Mouse (Mus musculus): Measurements from ENCODE around the gene Dennd1c. TPM values are rescaled to one million over a fixed set of nuclear protein-coding genes. Genes with fewer than 3 reads are reported as not detected.

Gene Dennd1c
- polyA plus RNA-seq, 1 experiment from 2014 or later: 7.4 TPM

DNA sequence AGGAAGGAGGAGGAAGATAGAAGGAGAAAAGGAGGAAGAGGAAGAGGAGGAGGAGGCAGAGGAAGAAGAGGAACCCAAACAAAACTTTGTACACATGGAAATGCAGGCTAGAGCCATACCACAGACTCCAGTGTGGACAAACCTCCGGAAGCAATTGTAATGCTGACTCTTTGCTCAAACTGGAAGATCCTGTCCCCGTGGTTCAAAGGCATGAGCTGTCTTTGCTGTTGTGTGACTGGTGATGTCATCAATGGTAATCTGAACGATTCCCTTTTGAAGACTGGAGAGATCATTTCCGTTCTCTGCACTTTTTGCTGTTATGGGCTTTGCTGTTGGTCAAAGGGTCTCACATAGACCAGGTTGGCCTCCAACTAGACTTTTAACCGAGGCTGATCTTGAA, 20.0 kb upstream of the Dennd1c start:
- Histone ChIP-seq H3K27me3 (replicated peaks; ENCODE audit: control insufficient read depth, insufficient read depth, low read length) (no peaks in the 10 kb centered on the region), H3K4me1 (ENCODE audit: control insufficient read depth, insufficient read depth, low read length) (peaks cover 2% of the 10 kb centered on the region; the same call in 1 of the 2 replicates), H3K36me3 (ENCODE audit: control insufficient read depth, insufficient read depth, low read length) (peaks cover 2% of the 10 kb centered on the region; the same call in 1 of the 2 replicates), H3K4me2 (ENCODE audit: low read depth, low read length) (no peak overlapping the region), H3K4me3 (ENCODE audit: low read length) (no peak overlapping the region), H3K27ac (ENCODE audit: low read length) (no peak overlapping the region), H3K9me3 (ENCODE audit: control insufficient read depth, low read length) (no peaks in the 10 kb centered on the region), H3K9ac (ENCODE audit: low read depth, low read length) (no peak overlapping the region)
- 79% methylated on average over 5 of the region's 5 CpGs for WGBS
- ATAC-seq: no peak

DNA sequence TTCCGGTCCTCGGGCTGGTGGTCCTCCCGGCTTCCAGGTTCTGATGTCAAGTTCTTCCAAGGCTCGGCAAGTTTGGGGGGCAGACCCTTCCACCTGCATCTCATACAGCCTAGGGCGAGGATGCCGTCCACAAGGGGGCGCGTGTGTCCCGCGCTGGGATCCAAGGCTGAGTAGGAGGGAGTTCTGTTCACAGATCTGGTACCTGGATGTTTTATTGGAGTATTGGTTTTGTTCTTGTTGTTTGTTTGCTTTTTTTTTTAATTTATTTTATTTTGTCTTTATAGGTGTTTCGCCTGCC, 18.3 kb upstream of the Dennd1c start:
- Histone ChIP-seq H3K4me2 (ENCODE audit: low read depth, low read length) (peak overlapping the region; percentile 55), H3K4me1 (ENCODE audit: control insufficient read depth, insufficient read depth, low read length) (peaks cover 2% of the 10 kb centered on the region; the same call in 1 of the 2 replicates), H3K9ac (ENCODE audit: low read depth, low read length) (no peak overlapping the region), H3K9me3 (ENCODE audit: control insufficient read depth, low read length) (no peaks in the 10 kb centered on the region), H3K27me3 (replicated peaks; ENCODE audit: control insufficient read depth, insufficient read depth, low read length) (no peaks in the 10 kb centered on the region), H3K27ac (ENCODE audit: low read length) (no peak overlapping the region), H3K4me3 (ENCODE audit: low read length) (peak overlapping the region; percentile 32), H3K36me3 (ENCODE audit: control insufficient read depth, insufficient read depth, low read length) (no peaks in the 10 kb centered on the region)
- ATAC-seq: peak; percentile 83
- WGBS: 2% methylated on average over 11 of the region's 11 CpGs

DNA sequence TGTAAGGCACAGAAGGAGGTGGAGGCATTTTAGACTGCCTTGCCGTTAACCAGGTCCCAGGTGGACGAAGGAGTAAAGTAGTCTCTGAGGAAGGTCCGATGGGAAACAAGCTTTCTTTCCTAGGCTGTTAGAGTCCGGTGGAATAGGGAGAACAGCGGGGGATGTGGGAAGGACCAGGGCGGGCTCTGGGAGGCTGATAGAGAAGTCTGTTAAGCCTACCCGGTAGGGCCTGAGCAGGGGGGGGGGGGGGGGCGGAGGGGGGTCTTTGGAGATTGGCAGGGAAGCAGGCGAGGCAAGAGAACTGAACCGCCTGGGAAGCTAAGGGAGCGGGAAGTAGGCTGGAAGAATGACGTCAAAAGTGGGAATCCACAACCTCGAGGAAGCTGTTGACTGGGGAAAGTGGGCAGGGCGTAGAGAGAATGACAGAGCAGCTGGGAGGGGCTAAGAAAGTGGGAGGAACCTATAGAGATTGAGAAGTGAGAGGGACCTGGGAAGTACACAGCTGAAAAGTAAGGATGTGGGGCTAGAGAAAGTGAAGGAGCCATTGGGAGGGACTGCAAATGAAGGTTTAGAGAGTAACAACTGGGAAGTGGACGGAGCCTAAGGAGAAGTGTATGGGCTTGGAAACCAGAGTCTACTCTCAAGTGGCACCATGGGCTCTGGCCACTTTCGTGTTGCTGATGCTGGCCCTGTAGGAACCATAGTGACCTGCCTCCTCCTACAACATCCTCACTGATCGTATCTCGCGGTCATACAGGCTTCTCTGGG, 17.7 kb upstream of the Dennd1c start:
- Histone ChIP-seq H3K4me1 (ENCODE audit: control insufficient read depth, insufficient read depth, low read length) (peaks cover 2% of the 10 kb centered on the region; the same call in 1 of the 2 replicates), H3K27me3 (replicated peaks; ENCODE audit: control insufficient read depth, insufficient read depth, low read length) (no peaks in the 10 kb centered on the region), H3K36me3 (ENCODE audit: control insufficient read depth, insufficient read depth, low read length) (no peaks in the 10 kb centered on the region), H3K4me2 (ENCODE audit: low read depth, low read length) (peak overlapping the region; percentile 55), H3K9me3 (ENCODE audit: control insufficient read depth, low read length) (no peaks in the 10 kb centered on the region), H3K9ac (ENCODE audit: low read depth, low read length) (0 out of 2 replicates have a peak overlapping the region, but pooled peaks have one; percentile 13), H3K4me3 (ENCODE audit: low read length) (peak overlapping the region; percentile 32), H3K27ac (ENCODE audit: low read length) (no peak overlapping the region)
- ATAC-seq: peak; percentile 92
- 1% methylated on average over 18 of the region's 19 CpGs for WGBS

DNA sequence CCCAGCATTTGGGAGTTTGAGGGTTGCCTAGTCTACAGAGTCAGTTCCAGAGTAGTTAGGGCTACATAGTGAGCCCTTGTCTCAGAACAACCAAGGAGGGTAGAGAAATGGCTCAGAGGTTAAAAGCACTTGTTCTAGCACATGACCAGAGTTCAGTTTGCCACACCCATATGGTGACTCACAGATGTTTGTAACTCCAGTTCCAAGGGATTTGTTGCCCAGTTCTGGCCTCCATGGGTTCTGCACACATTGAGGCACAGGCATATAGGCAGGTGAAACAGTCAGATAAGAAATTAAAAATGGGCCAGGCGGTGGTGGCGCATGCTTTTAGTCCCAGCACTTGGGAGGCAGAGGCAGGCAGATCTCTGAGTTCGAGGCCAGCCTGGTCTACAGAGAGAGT, 15.9 kb upstream of the Dennd1c start:
- 88% methylated on average over 3 of the region's 3 CpGs for WGBS
- H3K4me3 ChIP-seq (ENCODE audit: low read length): no peak overlapping the region
- no peak overlapping the region for H3K27ac ChIP-seq (ENCODE audit: low read length)
- no peaks in the 10 kb centered on the region for H3K36me3 ChIP-seq (ENCODE audit: control insufficient read depth, insufficient read depth, low read length)
- H3K9me3 ChIP-seq (ENCODE audit: control insufficient read depth, low read length): no peaks in the 10 kb centered on the region
- peak; percentile 26 for ATAC-seq
- no peak overlapping the region for H3K9ac ChIP-seq (ENCODE audit: low read depth, low read length)
- H3K4me2 ChIP-seq (ENCODE audit: low read depth, low read length): no peak overlapping the region
- H3K4me1 ChIP-seq (ENCODE audit: control insufficient read depth, insufficient read depth, low read length): peaks cover 2% of the 10 kb centered on the region; the same call in 1 of the 2 replicates
- H3K27me3 ChIP-seq (replicated peaks; ENCODE audit: control insufficient read depth, insufficient read depth, low read length): no peaks in the 10 kb centered on the region

DNA sequence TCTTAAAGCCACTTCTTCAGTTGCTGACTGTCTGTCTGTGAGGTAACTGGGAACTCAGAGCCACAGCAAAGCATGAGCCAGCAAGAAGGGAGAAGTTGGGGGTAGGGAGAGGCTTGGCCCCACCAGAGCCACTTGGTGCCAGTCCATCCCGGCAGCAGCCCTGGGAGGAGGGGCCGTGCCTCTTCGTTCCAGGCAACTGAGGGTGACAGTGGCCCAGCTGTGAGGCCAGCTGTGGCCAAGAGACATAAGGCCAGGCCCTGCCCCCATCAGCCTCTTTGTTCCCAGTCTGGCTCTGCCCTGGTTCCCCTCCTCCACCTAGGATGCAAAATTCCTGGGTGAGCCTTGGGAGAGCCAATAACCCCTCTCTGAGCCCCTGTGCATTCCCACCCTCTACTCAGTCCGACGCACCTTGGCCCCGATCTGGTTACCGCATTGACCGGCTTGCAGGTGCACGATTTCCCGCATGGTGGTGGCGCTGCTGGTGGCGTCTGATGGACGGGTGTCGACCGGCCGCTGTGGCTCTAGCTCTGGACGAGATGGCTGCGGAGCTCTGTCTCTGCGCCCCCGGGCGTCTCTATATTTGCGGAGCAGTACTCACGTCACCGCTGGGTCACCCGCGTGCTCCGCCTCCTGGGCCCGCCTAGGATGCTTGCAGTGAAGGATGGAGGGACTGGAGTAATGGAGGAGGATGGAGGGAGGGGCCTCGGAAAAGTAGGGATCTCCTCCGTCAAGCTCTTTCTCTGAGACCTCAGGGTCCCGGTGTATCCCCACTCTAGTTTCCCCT, 8.9 kb upstream of the Dennd1c start, which contains the start of gene Tubb4a:
Gene Tubb4a (minus strand): TSS at position 734 of the 784 bp plus-strand sequence.
- H3K36me3 ChIP-seq (ENCODE audit: control insufficient read depth, insufficient read depth, low read length): no peaks in the 10 kb centered on the region
- H3K9ac ChIP-seq (ENCODE audit: low read depth, low read length): peak within 1 kb of the TSS; percentile 62

DNA sequence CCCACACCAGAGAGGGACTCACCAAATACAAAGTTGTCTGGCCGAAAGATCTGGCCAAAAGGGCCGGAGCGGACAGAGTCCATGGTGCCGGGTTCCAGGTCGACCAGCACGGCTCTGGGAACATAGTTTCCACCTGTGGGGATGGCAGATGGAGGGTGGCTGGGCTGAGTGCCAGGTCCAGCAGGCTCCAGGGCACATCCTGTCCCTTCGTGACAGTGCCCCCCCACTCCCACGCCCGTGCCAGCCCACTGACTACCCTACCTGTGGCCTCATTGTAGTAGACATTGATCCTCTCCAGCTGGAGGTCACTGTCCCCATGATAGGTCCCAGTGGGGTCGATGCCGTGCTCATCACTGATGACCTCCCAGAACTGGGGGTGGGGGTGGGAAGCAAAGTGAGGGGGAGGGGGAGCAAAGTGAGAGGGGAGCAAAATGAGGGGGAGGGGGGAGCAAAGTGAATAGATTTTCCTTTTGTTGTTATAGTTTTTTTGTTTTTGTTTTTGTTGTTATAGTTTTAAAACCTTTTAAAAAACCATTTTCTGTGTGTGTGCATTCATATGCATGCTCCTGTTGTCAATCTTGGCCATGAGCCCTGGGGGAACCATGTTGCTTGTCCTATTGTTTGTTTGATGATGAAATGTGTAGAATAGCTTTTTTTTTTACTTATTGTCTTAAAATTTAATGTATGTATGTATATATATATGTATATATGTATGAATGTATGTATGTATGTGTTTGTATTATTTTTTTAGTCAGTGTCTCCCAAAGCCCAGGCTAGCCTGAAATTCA, 7.8 kb upstream of the Dennd1c start:
- Histone ChIP-seq H3K27me3 (replicated peaks; ENCODE audit: control insufficient read depth, insufficient read depth, low read length) (no peaks in the 10 kb centered on the region), H3K27ac (ENCODE audit: low read length) (no peak overlapping the region), H3K36me3 (ENCODE audit: control insufficient read depth, insufficient read depth, low read length) (no peaks in the 10 kb centered on the region; the same call in 1 of the 2 replicates), H3K4me3 (ENCODE audit: low read length) (no peak overlapping the region), H3K9me3 (ENCODE audit: control insufficient read depth, low read length) (no peaks in the 10 kb centered on the region), H3K4me2 (ENCODE audit: low read depth, low read length) (no peak overlapping the region), H3K9ac (ENCODE audit: low read depth, low read length) (no peak overlapping the region), H3K4me1 (ENCODE audit: control insufficient read depth, insufficient read depth, low read length) (peaks cover 5% of the 10 kb centered on the region)
- no peak for ATAC-seq
- 88% methylated on average over 11 of the region's 11 CpGs for WGBS

More for the DNA sequence above, 8.9 kb upstream of the Dennd1c start, which contains the start of gene Tubb4a:
- Histone ChIP-seq H3K4me1 (ENCODE audit: control insufficient read depth, insufficient read depth, low read length) (peaks cover 5% of the 10 kb centered on the region), H3K27ac (ENCODE audit: low read length) (no peak within 1 kb of the TSS), H3K9me3 (ENCODE audit: control insufficient read depth, low read length) (no peaks in the 10 kb centered on the region), H3K4me2 (ENCODE audit: low read depth, low read length) (peak within 1 kb of the TSS; percentile 72), H3K4me3 (ENCODE audit: low read length) (peak within 1 kb of the TSS; percentile 46), H3K27me3 (replicated peaks; ENCODE audit: control insufficient read depth, insufficient read depth, low read length) (no peaks in the 10 kb centered on the region)
- 2% methylated on average over 31 of the region's 31 CpGs for WGBS
- ATAC-seq: peak; percentile 74

DNA sequence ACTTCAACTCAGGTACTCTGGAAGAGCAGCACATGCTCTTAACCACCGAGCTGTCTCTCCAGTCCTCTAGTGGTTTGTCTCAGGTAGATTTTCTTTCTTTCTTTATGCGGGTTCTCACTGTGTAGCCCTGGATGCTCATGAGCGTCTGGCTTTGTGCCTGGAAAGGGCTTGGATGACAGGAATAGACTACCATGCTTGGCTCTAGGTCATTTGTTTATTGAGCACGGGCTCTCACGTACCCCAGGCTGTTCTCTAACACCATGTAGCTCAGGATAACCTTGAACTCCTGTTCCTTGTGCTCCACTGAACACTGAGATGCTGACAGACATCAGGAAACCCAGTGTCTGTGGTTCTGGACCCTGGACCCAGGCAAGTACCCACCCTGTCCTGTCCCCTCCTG, 4.2 kb upstream of the Dennd1c start:
- H3K27me3 ChIP-seq (replicated peaks; ENCODE audit: control insufficient read depth, insufficient read depth, low read length): no peaks in the 10 kb centered on the region
- H3K27ac ChIP-seq (ENCODE audit: low read length): no peak overlapping the region
- no peak overlapping the region for H3K4me3 ChIP-seq (ENCODE audit: low read length)
- H3K9ac ChIP-seq (ENCODE audit: low read depth, low read length): no peak overlapping the region
- no peak for ATAC-seq
- H3K4me1 ChIP-seq (ENCODE audit: control insufficient read depth, insufficient read depth, low read length): peaks cover 11% of the 10 kb centered on the region
- no peaks in the 10 kb centered on the region for H3K9me3 ChIP-seq (ENCODE audit: control insufficient read depth, low read length)
- 77% methylated on average over 5 of the region's 5 CpGs for WGBS
- no peak overlapping the region for H3K4me2 ChIP-seq (ENCODE audit: low read depth, low read length)
- H3K36me3 ChIP-seq (ENCODE audit: control insufficient read depth, insufficient read depth, low read length): no peaks in the 10 kb centered on the region; the same call in 1 of the 2 replicates

DNA sequence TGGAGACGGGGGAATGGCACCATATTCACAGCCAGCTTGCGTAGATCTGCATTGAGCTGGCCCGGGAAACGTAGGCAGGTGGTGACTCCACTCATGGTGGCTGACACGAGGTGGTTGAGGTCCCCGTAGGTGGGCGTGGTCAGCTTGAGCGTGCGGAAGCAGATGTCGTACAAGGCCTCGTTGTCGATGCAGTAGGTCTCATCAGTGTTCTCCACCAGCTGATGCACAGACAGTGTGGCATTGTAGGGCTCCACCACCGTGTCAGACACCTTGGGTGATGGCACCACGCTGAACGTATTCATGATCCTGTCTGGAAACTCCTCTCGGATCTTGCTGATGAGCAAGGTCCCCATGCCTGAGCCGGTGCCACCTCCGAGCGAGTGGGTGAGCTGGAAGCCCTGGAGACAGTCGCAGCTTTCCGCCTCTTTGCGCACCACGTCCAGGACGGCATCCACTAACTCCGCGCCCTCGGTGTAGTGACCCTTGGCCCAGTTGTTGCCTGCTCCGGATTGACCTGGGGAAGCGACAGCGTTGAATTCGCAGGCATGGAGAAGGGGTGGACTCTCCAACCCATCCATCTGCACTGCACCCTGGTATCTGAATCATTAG, 3.0 kb upstream of the Dennd1c start:
- H3K27ac ChIP-seq (ENCODE audit: low read length): no peak overlapping the region
- no peak overlapping the region for H3K9ac ChIP-seq (ENCODE audit: low read depth, low read length)
- H3K4me2 ChIP-seq (ENCODE audit: low read depth, low read length): no peak overlapping the region
- no peak overlapping the region for H3K4me3 ChIP-seq (ENCODE audit: low read length)
- no peaks in the 10 kb centered on the region for H3K9me3 ChIP-seq (ENCODE audit: control insufficient read depth, low read length)
- WGBS: 93% methylated on average over 31 of the region's 31 CpGs
- no peak for ATAC-seq
- no peaks in the 10 kb centered on the region; the same call in 1 of the 2 replicates for H3K36me3 ChIP-seq (ENCODE audit: control insufficient read depth, insufficient read depth, low read length)
- no peaks in the 10 kb centered on the region for H3K27me3 ChIP-seq (replicated peaks; ENCODE audit: control insufficient read depth, insufficient read depth, low read length)
- 0 out of 2 replicates have a peak, but pooled peaks cover 6% of the 10 kb centered on the region for H3K4me1 ChIP-seq (ENCODE audit: control insufficient read depth, insufficient read depth, low read length)
